8 mouse cellular contexts compared by ENCODE assay signal in the genomic region with DNA sequence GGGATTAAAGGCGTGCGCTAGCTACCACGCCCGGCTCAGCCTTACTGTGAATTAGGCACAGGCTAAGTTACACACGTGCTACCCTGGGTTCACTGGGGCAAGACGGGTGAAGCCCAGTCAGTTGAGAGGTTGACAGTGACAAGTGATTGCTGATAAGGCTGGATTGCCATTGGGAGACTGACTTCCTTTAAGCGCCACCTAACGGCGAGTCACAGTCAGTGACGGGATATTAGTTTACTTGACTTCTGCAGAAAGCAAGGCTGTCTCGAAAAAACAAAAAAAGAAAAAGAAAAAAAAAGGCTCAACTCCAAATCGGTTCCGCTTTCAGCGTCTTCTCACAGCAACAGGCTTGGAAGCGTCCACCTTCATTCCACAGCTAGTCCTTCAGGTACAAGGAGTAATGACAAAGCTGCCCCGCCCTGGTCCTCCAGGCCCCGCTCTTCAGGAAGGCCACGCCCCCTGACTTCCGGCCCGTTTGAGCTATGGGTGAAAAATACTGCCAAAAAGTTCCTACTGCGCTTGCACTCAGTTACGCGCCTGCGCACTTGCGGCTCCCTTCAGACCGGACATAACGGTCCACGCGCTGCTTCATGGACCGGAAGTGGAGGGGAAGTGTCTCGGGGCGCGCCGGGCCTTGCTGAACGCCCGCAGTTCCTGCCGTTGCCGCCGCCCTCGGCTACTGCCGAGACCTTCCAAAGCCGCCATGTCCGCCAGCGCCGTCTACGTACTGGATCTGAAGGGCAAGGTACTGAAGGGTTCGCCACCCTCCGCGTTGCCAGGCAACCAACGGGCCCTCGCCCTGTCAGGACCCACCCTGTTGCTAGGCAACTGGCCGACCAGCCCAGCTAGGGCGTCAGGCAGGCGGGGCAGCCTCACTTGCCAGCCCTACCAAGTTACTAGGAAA. TPM values are rescaled to one million over a fixed set of nuclear protein-coding genes. Genes with fewer than 3 reads are reported as not detected.
DNase-seq lines count a peak whose midpoint lies in the region; ATAC-seq and TF ChIP-seq lines count a peak whose summit lies in the region.

A gene (plus strand): TSS at position 520 of the 904 bp plus-strand sequence.

- H3K9ac ChIP-seq in heart, embryonic 12.5 days = peak within 1 kb of the TSS; percentile 77
- peak within 1 kb of the TSS; percentile 63 for H3K9ac ChIP-seq in kidney, postnatal 0 days (ENCODE audit: low read depth, low read length)
- peak within 1 kb of the TSS; percentile 71 for H3K9ac ChIP-seq in liver, embryonic 11.5 days (ENCODE audit: low read depth, low read length)
- H3K9ac ChIP-seq in stomach, embryonic 14.5 days (replicated peaks; ENCODE audit: low read depth, low read length) = peak within 1 kb of the TSS; percentile 53

- under 1% methylated on average over 54 of the region's 54 CpGs for WGBS in heart, embryonic 12.5 days
- WGBS in kidney, postnatal 0 days = under 1% methylated on average over 54 of the region's 54 CpGs
- WGBS in liver, embryonic 11.5 days = under 1% methylated on average over 54 of the region's 54 CpGs
- WGBS in stomach, embryonic 14.5 days = under 1% methylated on average over 54 of the region's 54 CpGs

- no peaks in the 10 kb centered on the region for H3K27me3 ChIP-seq in heart, embryonic 12.5 days (replicated peaks)
- no peaks in the 10 kb centered on the region for H3K27me3 ChIP-seq in kidney, postnatal 0 days (ENCODE audit: insufficient read depth, low read length)
- H3K27me3 ChIP-seq in liver, embryonic 11.5 days (replicated peaks; ENCODE audit: control insufficient read depth, insufficient read depth, low read length) = no peaks in the 10 kb centered on the region
- no peaks in the 10 kb centered on the region for H3K27me3 ChIP-seq in stomach, embryonic 14.5 days (ENCODE audit: control insufficient read depth, insufficient read depth, low read length)

- H3K9me3 ChIP-seq in heart, embryonic 12.5 days (replicated peaks) = no peaks in the 10 kb centered on the region
- H3K9me3 ChIP-seq in kidney, postnatal 0 days (replicated peaks; ENCODE audit: low read length) = no peaks in the 10 kb centered on the region
- H3K9me3 ChIP-seq in liver, embryonic 11.5 days (ENCODE audit: control insufficient read depth, low read length) = no peaks in the 10 kb centered on the region
- H3K9me3 ChIP-seq in stomach, embryonic 14.5 days (ENCODE audit: control insufficient read depth, low read depth, low read length) = no peaks in the 10 kb centered on the region

- ATAC-seq in erythroid progenitor cell, adult 5-6 weeks (replicated peaks; ENCODE audit: low FRiP score, poor library complexity, severe bottlenecking) = peak; percentile 89
- ATAC-seq in heart, embryonic 12.5 days (ENCODE audit: insufficient number of reproducible peaks, low FRiP score) = peak; percentile 96
- ATAC-seq in kidney, postnatal 0 days (replicated peaks; ENCODE audit: low FRiP score, low read depth) = peak; percentile 96
- peak; percentile 91 for ATAC-seq in liver, embryonic 11.5 days (replicated peaks; ENCODE audit: low FRiP score)
- ATAC-seq in stomach, embryonic 14.5 days (ENCODE audit: insufficient number of reproducible peaks, insufficient read depth, low FRiP score, low read depth) = peak; percentile 94

- peak within 1 kb of the TSS; percentile 73 for H3K4me3 ChIP-seq in heart, embryonic 12.5 days
- peak within 1 kb of the TSS; percentile 71 for H3K4me3 ChIP-seq in kidney, postnatal 0 days (replicated peaks; ENCODE audit: low read depth, low read length)
- peak within 1 kb of the TSS; percentile 75 for H3K4me3 ChIP-seq in liver, embryonic 11.5 days (ENCODE audit: low read depth, low read length)
- peak within 1 kb of the TSS; percentile 68 for H3K4me3 ChIP-seq in stomach, embryonic 14.5 days (ENCODE audit: low read depth, low read length)

- peak; percentile 81 for TF ChIP-seq CTCF in kidney, postnatal 0 days (IDR thresholded peaks at IDR 0.05; ENCODE audit: low read depth)

- peak within 1 kb of the TSS; percentile 94 for H3K27ac ChIP-seq in heart, embryonic 12.5 days (ENCODE audit: poor library complexity, severe bottlenecking)
- peak within 1 kb of the TSS; percentile 91 for H3K27ac ChIP-seq in kidney, postnatal 0 days
- H3K27ac ChIP-seq in liver, embryonic 11.5 days (ENCODE audit: low read depth, low read length) = peak within 1 kb of the TSS; percentile 93
- H3K27ac ChIP-seq in stomach, embryonic 14.5 days (ENCODE audit: low read length) = peak within 1 kb of the TSS; percentile 84

- DNase-seq in CD4-positive helper T cell, adult 2 months (ENCODE audit: low read depth, low spot score) = peak; percentile 99
- DNase-seq in brain, embryonic 18.5 days (ENCODE audit: low read depth, low spot score) = peak; percentile 97
- peak; percentile 100 for DNase-seq in kidney, postnatal 0 days (ENCODE audit: low spot score)
- peak; percentile 99 for DNase-seq in liver, embryonic 11.5 days (ENCODE audit: low spot score)
- DNase-seq in naive thymus-derived CD4-positive, alpha-beta T cell, adult 2 months (ENCODE audit: low read depth) = peak; percentile 99

- peak within 1 kb of the TSS; percentile 73 for H3K4me2 ChIP-seq in heart, embryonic 12.5 days
- peak within 1 kb of the TSS; percentile 73 for H3K4me2 ChIP-seq in kidney, postnatal 0 days (ENCODE audit: low read length)
- peak within 1 kb of the TSS; percentile 77 for H3K4me2 ChIP-seq in liver, embryonic 11.5 days
- H3K4me2 ChIP-seq in stomach, embryonic 14.5 days (replicated peaks; ENCODE audit: low read depth, low read length) = peak within 1 kb of the TSS; percentile 68

- peaks cover 21% of the 10 kb centered on the region for H3K4me1 ChIP-seq in heart, embryonic 12.5 days (replicated peaks)
- no peaks in the 10 kb centered on the region; the same call in 1 of the 2 replicates for H3K4me1 ChIP-seq in kidney, postnatal 0 days (replicated peaks; ENCODE audit: insufficient read depth, low read length)
- peaks cover 10% of the 10 kb centered on the region for H3K4me1 ChIP-seq in liver, embryonic 11.5 days (replicated peaks; ENCODE audit: control insufficient read depth, insufficient read depth, low read length)
- peaks cover 5% of the 10 kb centered on the region; the same call in 1 of the 2 replicates for H3K4me1 ChIP-seq in stomach, embryonic 14.5 days (ENCODE audit: control insufficient read depth, insufficient read depth, low read length)

- H3K36me3 ChIP-seq in heart, embryonic 12.5 days = peaks cover 17% of the 10 kb centered on the region; the same call in 1 of the 2 replicates
- H3K36me3 ChIP-seq in kidney, postnatal 0 days (ENCODE audit: insufficient read depth, low read length) = 0 out of 2 replicates have a peak, but pooled peaks cover 3% of the 10 kb centered on the region
- no peaks in the 10 kb centered on the region for H3K36me3 ChIP-seq in liver, embryonic 11.5 days (ENCODE audit: control insufficient read depth, insufficient read depth, low read length)
- H3K36me3 ChIP-seq in stomach, embryonic 14.5 days (ENCODE audit: control insufficient read depth, insufficient read depth, low read length) = no peaks in the 10 kb centered on the region

RNA-seq across cellular contexts. Expression of the gene that starts here (rescaled TPM):
- total RNA-seq in erythroid progenitor cell, adult 5-6 weeks (2015; ENCODE audit: low replicate concordance) = 52.8 and 56.6 TPM in 2 replicates
- 27.6 and 47.7 TPM in 2 replicates for total RNA-seq in erythroid progenitor cell, adult 5-6 weeks (2017; ENCODE audit: low replicate concordance)
- polyA plus RNA-seq in heart, embryonic 12.5 days (2016; fragmentation: Nextera tagmentation; extraction: Ambion mirVana) = 112 and 113 TPM in 2 replicates
- polyA plus RNA-seq in kidney, postnatal 0 days (2015; fragmentation: Nextera tagmentation; extraction: Ambion mirVana) = 93.0 and 103 TPM in 2 replicates
- polyA plus RNA-seq in liver, embryonic 11.5 days (2014; fragmentation: Nextera tagmentation; extraction: Ambion mirVana) = 111 and 119 TPM in 2 replicates
- polyA plus RNA-seq in stomach, embryonic 14.5 days (2014; fragmentation: Nextera tagmentation; extraction: Ambion mirVana) = 101 and 109 TPM in 2 replicates

Comparison
In these comparisons a context has a peak if more than half of its experiments do, and no peak if none do; other contexts are left out.
1. Peak in every context shown above with its lines: DNase-seq, ATAC-seq, H3K4me3 ChIP-seq and H3K27ac ChIP-seq.